Mouse (Mus musculus): ENCODE data around the gene Zfp646. TPM values are rescaled to one million over a fixed set of nuclear protein-coding genes. Genes with fewer than 3 reads are reported as not detected.
A peak's percentile ranks its signal among the peaks of the same experiment; 100 is the strongest.

Gene Zfp646
- total and polyA plus RNA-seq, 3 experiments: 36.7 to 58.5 (median 45.0) TPM

DNA sequence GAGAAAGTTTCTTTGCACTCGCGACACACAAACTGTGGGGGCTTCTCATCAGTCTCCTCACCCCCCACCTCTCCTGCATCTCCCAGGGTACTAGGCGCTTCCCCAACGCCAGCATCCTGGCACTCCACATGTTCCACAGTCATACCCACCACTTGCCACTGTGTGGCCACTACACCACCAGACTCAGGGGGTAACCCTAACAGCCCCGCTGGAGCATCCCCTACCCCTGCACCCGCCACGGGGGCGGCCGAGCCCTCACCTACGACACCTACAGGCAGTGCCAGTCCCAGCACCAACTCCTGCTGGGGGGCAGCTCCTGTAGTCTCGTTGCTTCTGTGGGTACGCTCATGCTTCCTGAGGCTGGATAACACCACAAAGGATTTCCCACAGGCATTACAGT, 9.6 kb upstream of the Zfp646 start:
- ATAC-seq (ENCODE audit: extremely low read depth, insufficient number of reproducible peaks, low FRiP score, poor library complexity, severe bottlenecking): no peak
- peaks cover 75% of the 10 kb centered on the region for H3K36me3 ChIP-seq (replicated peaks)

DNA sequence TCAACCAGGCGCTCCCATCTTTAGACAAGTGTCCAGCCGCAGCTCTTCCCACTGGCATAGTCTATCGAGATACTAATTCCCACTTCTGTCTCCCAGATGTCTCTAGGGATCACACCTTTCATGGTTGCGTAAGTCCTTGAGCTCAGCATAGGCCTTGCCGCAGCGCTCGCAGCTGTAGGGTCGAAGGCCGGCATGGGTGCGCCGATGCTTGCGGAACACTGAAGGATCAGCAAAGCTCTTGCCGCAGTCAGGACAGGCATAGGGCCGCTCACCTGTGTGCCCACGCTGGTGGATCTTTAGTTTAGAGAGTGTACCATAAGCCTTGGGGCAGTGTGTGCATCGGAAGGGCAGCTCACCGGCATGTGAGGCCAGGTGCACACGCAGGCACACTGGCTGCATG, 8.4 kb upstream of the Zfp646 start:
- no peak for ATAC-seq (ENCODE audit: extremely low read depth, insufficient number of reproducible peaks, low FRiP score, poor library complexity, severe bottlenecking)
- Histone ChIP-seq H3K4me3 (ENCODE audit: low read depth, low read length) (no peak overlapping the region), H3K36me3 (replicated peaks) (peaks cover 79% of the 10 kb centered on the region), H3K4me1 (ENCODE audit: insufficient read depth, low read depth, low read length) (peaks cover 32% of the 10 kb centered on the region), H3K9me3 (replicated peaks) (no peaks in the 10 kb centered on the region), H3K27me3 (ENCODE audit: insufficient read depth, low read length) (peaks cover 3% of the 10 kb centered on the region; the same call in 1 of the 2 replicates)
- no peak for DNase-seq (ENCODE audit: low spot score)
- TF ChIP-seq POLR2AphosphoS5 (IDR thresholded peaks at IDR 0.05; ENCODE audit: insufficient replicate concordance, low read depth, low read length) (no peak), CTCF (IDR thresholded peaks at IDR 0.05; ENCODE audit: low read depth, low read length) (no peak), GATA2 (IDR thresholded peaks at IDR 0.05; ENCODE audit: borderline replicate concordance, low read depth, low read length) (no peak), GATA1 (IDR thresholded peaks at IDR 0.05; ENCODE audit: borderline replicate concordance, low read length) (no peak), TAL1 (conservative IDR thresholded peaks at IDR 0.05; ENCODE audit: low read depth, low read length) (no peak)

More for the DNA sequence above, 9.6 kb upstream of the Zfp646 start:
- Histone ChIP-seq H3K4me1 (ENCODE audit: insufficient read depth, low read depth, low read length) (peaks cover 23% of the 10 kb centered on the region), H3K9me3 (replicated peaks) (no peaks in the 10 kb centered on the region), H3K27me3 (ENCODE audit: insufficient read depth, low read length) (peaks cover 3% of the 10 kb centered on the region; the same call in 1 of the 2 replicates), H3K4me3 (ENCODE audit: low read depth, low read length) (no peak overlapping the region)
- TF ChIP-seq GATA2 (IDR thresholded peaks at IDR 0.05; ENCODE audit: borderline replicate concordance, low read depth, low read length) (no peak), GATA1 (IDR thresholded peaks at IDR 0.05; ENCODE audit: borderline replicate concordance, low read length) (no peak), TAL1 (conservative IDR thresholded peaks at IDR 0.05; ENCODE audit: low read depth, low read length) (no peak), CTCF (IDR thresholded peaks at IDR 0.05; ENCODE audit: low read depth, low read length) (no peak), POLR2AphosphoS5 (IDR thresholded peaks at IDR 0.05; ENCODE audit: insufficient replicate concordance, low read depth, low read length) (no peak)
- no peak for DNase-seq (ENCODE audit: low spot score)

DNA sequence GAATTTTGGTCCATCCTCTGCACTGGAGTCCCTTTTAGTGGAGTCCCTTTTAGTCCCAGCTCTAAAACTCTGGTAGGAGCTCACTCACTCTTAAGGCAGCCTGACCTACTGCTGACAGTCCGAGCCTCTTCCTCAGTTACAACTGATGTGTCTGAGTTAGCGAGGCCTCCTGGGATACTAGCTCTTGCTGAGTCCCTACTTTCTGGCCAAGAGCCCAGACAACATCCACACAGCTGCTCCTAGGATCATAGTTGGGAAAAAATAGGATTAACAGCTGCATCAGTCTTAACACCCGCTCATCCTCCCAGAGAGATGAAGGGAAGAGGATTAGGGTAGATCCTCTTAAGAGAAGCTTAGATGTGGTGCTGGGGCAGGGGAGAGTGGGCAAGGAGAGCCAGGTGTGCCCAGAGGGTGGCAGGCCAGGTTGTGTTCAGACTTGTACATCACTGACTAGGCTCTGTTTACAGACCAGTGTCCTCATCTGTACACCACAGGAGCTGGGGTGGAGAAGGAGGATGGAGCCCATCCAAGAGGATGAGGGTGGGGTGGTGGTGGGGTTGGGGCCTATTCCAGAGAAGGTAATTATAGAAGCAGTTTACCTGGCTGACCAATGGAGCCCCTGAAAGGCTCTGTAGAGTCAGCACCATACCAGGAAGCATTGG, 6.7 kb upstream of the Zfp646 start:
- Histone ChIP-seq H3K9me3 (replicated peaks) (no peaks in the 10 kb centered on the region), H3K4me3 (ENCODE audit: low read depth, low read length) (no peak overlapping the region), H3K4me1 (ENCODE audit: insufficient read depth, low read depth, low read length) (peaks cover 47% of the 10 kb centered on the region), H3K36me3 (replicated peaks) (peaks cover 93% of the 10 kb centered on the region), H3K27me3 (ENCODE audit: insufficient read depth, low read length) (peaks cover 3% of the 10 kb centered on the region; the same call in 1 of the 2 replicates)
- DNase-seq (ENCODE audit: low spot score) (no peak), ATAC-seq (ENCODE audit: extremely low read depth, insufficient number of reproducible peaks, low FRiP score, poor library complexity, severe bottlenecking) (no peak)
- TF ChIP-seq POLR2AphosphoS5 (IDR thresholded peaks at IDR 0.05; ENCODE audit: insufficient replicate concordance, low read depth, low read length): no peak
- TF ChIP-seq GATA1 (IDR thresholded peaks at IDR 0.05; ENCODE audit: borderline replicate concordance, low read length): no peak
- TF ChIP-seq CTCF (IDR thresholded peaks at IDR 0.05; ENCODE audit: low read depth, low read length): no peak
- no peak for TF ChIP-seq GATA2 (IDR thresholded peaks at IDR 0.05; ENCODE audit: borderline replicate concordance, low read depth, low read length)
- no peak for TF ChIP-seq TAL1 (conservative IDR thresholded peaks at IDR 0.05; ENCODE audit: low read depth, low read length)

DNA sequence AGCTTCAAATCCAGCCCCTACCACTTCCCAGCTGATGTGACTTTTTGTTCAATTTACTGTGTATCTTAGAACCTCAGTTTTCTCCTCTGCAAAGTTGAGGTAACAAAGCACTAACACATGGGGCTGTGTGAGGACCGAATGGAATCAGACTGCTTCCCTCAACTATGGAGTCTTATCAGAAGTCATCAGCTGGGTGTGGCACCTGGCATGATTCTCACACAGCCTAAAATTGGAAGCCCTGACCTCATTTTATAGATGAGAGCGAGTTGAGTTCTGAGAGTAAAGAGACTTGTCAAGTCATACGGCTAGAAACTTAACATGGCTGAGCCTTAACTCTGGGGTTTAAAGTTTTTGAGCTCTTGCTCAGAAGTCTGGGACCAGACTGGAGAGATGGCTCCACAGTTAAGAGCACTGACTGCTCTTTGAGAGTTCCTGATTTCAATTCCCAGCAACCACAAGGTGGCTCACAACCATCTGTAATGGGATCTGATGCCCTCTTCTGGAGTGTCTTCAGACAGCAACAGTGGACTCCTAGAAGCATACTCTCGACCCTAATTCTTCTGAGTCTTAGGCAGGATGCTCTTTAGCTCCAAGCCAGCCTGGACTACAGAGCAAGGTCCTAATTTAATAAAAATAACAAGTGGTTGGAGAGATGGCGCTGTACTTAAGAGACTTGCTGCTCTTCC, 5.7 kb upstream of the Zfp646 start:
- TF ChIP-seq GATA1 (IDR thresholded peaks at IDR 0.05; ENCODE audit: borderline replicate concordance, low read length) (no peak), CTCF (IDR thresholded peaks at IDR 0.05; ENCODE audit: low read depth, low read length) (no peak), POLR2AphosphoS5 (IDR thresholded peaks at IDR 0.05; ENCODE audit: insufficient replicate concordance, low read depth, low read length) (no peak), GATA2 (IDR thresholded peaks at IDR 0.05; ENCODE audit: borderline replicate concordance, low read depth, low read length) (no peak), TAL1 (conservative IDR thresholded peaks at IDR 0.05; ENCODE audit: low read depth, low read length) (no peak)
- Histone ChIP-seq H3K36me3 (replicated peaks) (peaks cover 84% of the 10 kb centered on the region), H3K27me3 (ENCODE audit: insufficient read depth, low read length) (peaks cover 3% of the 10 kb centered on the region; the same call in 1 of the 2 replicates), H3K4me3 (ENCODE audit: low read depth, low read length) (no peak overlapping the region), H3K9me3 (replicated peaks) (no peaks in the 10 kb centered on the region), H3K4me1 (ENCODE audit: insufficient read depth, low read depth, low read length) (peaks cover 57% of the 10 kb centered on the region)
- DNase-seq (ENCODE audit: low spot score): no peak
- no peak for ATAC-seq (ENCODE audit: extremely low read depth, insufficient number of reproducible peaks, low FRiP score, poor library complexity, severe bottlenecking)

DNA sequence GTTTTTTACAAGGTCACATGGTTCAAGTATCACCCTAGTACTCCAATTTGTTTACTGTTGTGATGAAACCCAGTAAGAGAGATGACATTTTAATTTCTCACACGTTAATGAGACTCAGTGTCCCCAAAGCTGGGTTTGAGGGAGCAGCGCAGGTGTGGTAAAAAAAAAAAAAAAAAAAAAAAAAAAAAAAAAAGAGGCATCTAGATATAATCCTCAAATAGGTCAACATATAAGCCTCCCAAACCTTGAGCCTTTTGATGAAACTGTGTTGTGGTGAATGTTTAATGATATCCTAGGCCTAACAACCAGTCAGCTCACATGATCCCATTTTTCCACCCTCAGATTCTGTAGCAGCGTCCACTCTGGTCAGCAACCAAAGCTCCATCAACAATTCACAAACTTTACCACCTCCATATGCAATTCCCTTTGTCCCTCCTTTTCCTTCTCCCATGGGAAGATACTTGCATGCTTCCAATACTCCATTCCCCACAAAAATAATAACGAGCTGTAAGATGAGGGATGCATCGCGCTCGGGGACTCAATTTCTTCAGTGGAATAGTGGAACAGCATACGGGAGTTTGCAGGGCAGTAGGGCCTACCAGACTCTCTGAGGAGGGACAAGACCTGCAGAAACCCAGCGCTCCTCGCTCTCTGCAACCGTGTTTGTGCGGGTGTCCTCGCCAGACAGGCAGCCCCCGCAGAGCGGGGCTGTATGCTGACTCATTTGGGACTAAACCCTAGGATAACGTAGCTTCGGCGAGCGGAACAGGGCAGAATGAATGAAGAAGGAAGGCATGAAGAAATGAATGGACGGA, 1.0 kb upstream of the Zfp646 start:
- no peak for DNase-seq (ENCODE audit: low spot score)
- H3K9me3 ChIP-seq (replicated peaks): peaks cover 17% of the 10 kb centered on the region
- H3K36me3 ChIP-seq (replicated peaks): peaks cover 62% of the 10 kb centered on the region
- no peaks in the 10 kb centered on the region for H3K27me3 ChIP-seq (ENCODE audit: insufficient read depth, low read length)
- ATAC-seq (ENCODE audit: extremely low read depth, insufficient number of reproducible peaks, low FRiP score, poor library complexity, severe bottlenecking): no peak
- no peak for TF ChIP-seq CTCF (IDR thresholded peaks at IDR 0.05; ENCODE audit: low read depth, low read length)
- TF ChIP-seq GATA2 (IDR thresholded peaks at IDR 0.05; ENCODE audit: borderline replicate concordance, low read depth, low read length): no peak
- TF ChIP-seq TAL1 (conservative IDR thresholded peaks at IDR 0.05; ENCODE audit: low read depth, low read length): no peak
- no peak for TF ChIP-seq POLR2AphosphoS5 (IDR thresholded peaks at IDR 0.05; ENCODE audit: insufficient replicate concordance, low read depth, low read length)
- no peak for TF ChIP-seq GATA1 (IDR thresholded peaks at IDR 0.05; ENCODE audit: borderline replicate concordance, low read length)
- H3K4me1 ChIP-seq (ENCODE audit: insufficient read depth, low read depth, low read length): peaks cover 69% of the 10 kb centered on the region
- peak overlapping the region; percentile 92 for H3K4me3 ChIP-seq (ENCODE audit: low read depth, low read length)

All from G1E (cell line).